Mouse (Mus musculus) spleen, adult 18-20 months (tissue): ENCODE data around the gene Nr5a2.

Experiments
- DNase-seq, 2 experiments: peaks; one replicate each; pipeline ENCODE4 v3.0.0; 2022; ENCODE audit warnings: mixed read lengths in 2 of 2

Nr5a2 gene

GRCm38 (mm10) chr1:136909494-136910037, 50.7 kb downstream of the Nr5a2 start:
- no peak for DNase-seq

GRCm38 (mm10) chr1:136898130-136898529, 62.1 kb downstream of the Nr5a2 start:
- DNase-seq = no peak

GRCm38 (mm10) chr1:136896351-136896750, 63.9 kb downstream of the Nr5a2 start:
- DNase-seq = no peak

GRCm38 (mm10) chr1:136895877-136896276, 64.4 kb downstream of the Nr5a2 start:
- DNase-seq = no peak

- no peak for DNase-seq
These were observed 65.5 kb downstream of the Nr5a2 start for GRCm38 (mm10) chr1:136894753-136895152.

GRCm38 (mm10) chr1:136893162-136893561, 67.1 kb downstream of the Nr5a2 start:
- DNase-seq = no peak

GRCm38 (mm10) chr1:136890439-136890838, 69.8 kb downstream of the Nr5a2 start:
- no peak for DNase-seq

GRCm38 (mm10) chr1:136888704-136889103, 71.5 kb downstream of the Nr5a2 start:
- no peak for DNase-seq

- DNase-seq = no peak
These were observed 73.6 kb downstream of the Nr5a2 start for GRCm38 (mm10) chr1:136886678-136887077.

GRCm38 (mm10) chr1:136883458-136884174, 76.6 kb downstream of the Nr5a2 start:
- no peak for DNase-seq

GRCm38 (mm10) chr1:136880260-136880659, 80.0 kb downstream of the Nr5a2 start:
- DNase-seq = no peak

GRCm38 (mm10) chr1:136875006-136875405, 85.2 kb downstream of the Nr5a2 start:
- no peak for DNase-seq

- no peak for DNase-seq
These were observed 91.3 kb downstream of the Nr5a2 start for GRCm38 (mm10) chr1:136868955-136869354.

GRCm38 (mm10) chr1:136868285-136868684, 92.0 kb downstream of the Nr5a2 start:
- DNase-seq = no peak

GRCm38 (mm10) chr1:136866481-136867092, 93.7 kb downstream of the Nr5a2 start:
- DNase-seq = peak in 1 of 2 experiments; percentile 7

- no peak for DNase-seq
These were observed 97.0 kb downstream of the Nr5a2 start for GRCm38 (mm10) chr1:136863209-136863608.

- peak; percentile 3 to 6 for DNase-seq
These were observed 100.8 kb downstream of the Nr5a2 start for GRCm38 (mm10) chr1:136859454-136859853.

- DNase-seq = no peak
These were observed 101.5 kb downstream of the Nr5a2 start for GRCm38 (mm10) chr1:136858724-136859123.

- DNase-seq = no peak
These were observed 104.1 kb downstream of the Nr5a2 start for GRCm38 (mm10) chr1:136856104-136856503.

- no peak for DNase-seq
These were observed 111.5 kb downstream of the Nr5a2 start for GRCm38 (mm10) chr1:136848791-136849190.

- DNase-seq = no peak
These were observed 114.2 kb downstream of the Nr5a2 start for GRCm38 (mm10) chr1:136846081-136846480.

GRCm38 (mm10) chr1:136845341-136845740, 114.9 kb downstream of the Nr5a2 start:
- DNase-seq = no peak

- DNase-seq = no peak
These were observed 119.7 kb downstream of the Nr5a2 start for GRCm38 (mm10) chr1:136840512-136840911.

GRCm38 (mm10) chr1:136839202-136839601, 121.0 kb downstream of the Nr5a2 start:
- no peak for DNase-seq
